Mouse (Mus musculus) intestine, embryonic 16.5 days (tissue): ENCODE measurements around the gene Angpt4. TPM values are rescaled to one million over a fixed set of nuclear protein-coding genes. Genes with fewer than 3 reads are reported as not detected.

Experiments used
- ATAC-seq: fragments of 200-750 bp; cut with Nextera tagmentation; 2 replicates; pipeline ENCODE4 v1.8.0; 2017; ENCODE audit warnings: moderate TSS enrichment, moderate library complexity
- H3K27ac ChIP-seq: fragments of 300-500 bp; sonication (generic); 2 replicates; pipeline ENCODE4 v1.5.1; 2014; ENCODE audit warnings: mild to moderate bottlenecking, low read length
- H3K27me3 ChIP-seq: fragments of 300-500 bp; sonication (generic); replicated peaks from 2 replicates; pipeline ENCODE4 v1.6.1; 2014; ENCODE audit warnings: low read length, control low read depth, mixed read lengths; ENCODE audit not compliant: control insufficient read depth, insufficient read depth
- H3K36me3 ChIP-seq: fragments of 300-500 bp; sonication (generic); 2 replicates; pipeline ENCODE4 v1.6.1; 2014; ENCODE audit warnings: low read length, control low read depth; ENCODE audit not compliant: control insufficient read depth, insufficient read depth
- H3K4me1 ChIP-seq: fragments of 300-500 bp; sonication (generic); 2 replicates; pipeline ENCODE4 v1.6.1; 2014; ENCODE audit warnings: low read length, control low read depth, mixed read lengths; ENCODE audit not compliant: control insufficient read depth, insufficient read depth
- H3K4me2 ChIP-seq: fragments of 300-500 bp; sonication (generic); 2 replicates; pipeline ENCODE4 v1.6.1; 2014; ENCODE audit warnings: low read depth, low read length, control low read depth
- H3K4me3 ChIP-seq: fragments of 300-500 bp; sonication (generic); 2 replicates; pipeline ENCODE4 v1.5.1; 2014; ENCODE audit warnings: mild to moderate bottlenecking, low read length
- H3K9ac ChIP-seq: fragments of 300-500 bp; sonication (generic); 2 replicates; pipeline ENCODE4 v1.6.1; 2014; ENCODE audit warnings: low read depth, low read length
- H3K9me3 ChIP-seq: fragments of 300-500 bp; sonication (generic); 2 replicates; pipeline ENCODE4 v1.6.1; 2016; ENCODE audit warnings: low read length, control low read depth; ENCODE audit not compliant: control insufficient read depth
- WGBS: fragments of 180-500 bp; shearing (Covaris S2); extraction: QIAGEN DNeasy Blood & Tissue Kit; methylation state at CpG from one replicate; pipeline ENCODE4 v1.1.7; 2014; 5-methylcytosine and 5-hydroxymethylcytosine counted together
- polyA plus RNA-seq: library from polyadenylated mRNA; unstranded; fragments of >200 nt; fragmentation: Nextera tagmentation; extraction: Ambion mirVana; gene quantifications from 2 replicates; pipeline ENCODE4 v1.2.1, GENCODE M21; 2015

Gene Angpt4
- 0.89 and 1.0 TPM in 2 replicates for polyA plus RNA-seq

GRCm38 (mm10) chr2:151910919-151911500, at the start of gene Angpt4:
Angpt4 (plus strand) TSS chr2:151911210.
- WGBS, result 45% methylated on average over 13 of the region's 13 CpGs
- ATAC-seq, result peak; percentile 61; the same call in 1 of the 2 replicates
- Histone ChIP-seq H3K4me3 (no peak within 1 kb of the TSS), H3K4me1 (peaks cover 16% of the 10 kb centered on the region), H3K9ac (0 out of 2 replicates have a peak within 1 kb of the TSS, but pooled peaks have one; percentile 2), H3K9me3 (no peaks in the 10 kb centered on the region), H3K4me2 (no peak within 1 kb of the TSS), H3K36me3 (no peaks in the 10 kb centered on the region), H3K27me3 (0 out of 2 replicates have a peak, but pooled peaks cover 3% of the 10 kb centered on the region), H3K27ac (peak within 1 kb of the TSS; percentile 43)

GRCm38 (mm10) chr2:151862257-151862810, 48.7 kb upstream of the Angpt4 start:
- Histone ChIP-seq H3K36me3 (no peaks in the 10 kb centered on the region), H3K4me3 (no peak overlapping the region), H3K4me1 (no peaks in the 10 kb centered on the region), H3K27ac (no peak overlapping the region), H3K27me3 (0 out of 2 replicates have a peak, but pooled peaks cover 3% of the 10 kb centered on the region), H3K9me3 (no peaks in the 10 kb centered on the region), H3K9ac (no peak overlapping the region), H3K4me2 (no peak overlapping the region)
- no peak for ATAC-seq
- 40% methylated on average over 5 of the region's 5 CpGs for WGBS

- Histone ChIP-seq H3K9ac (no peak overlapping the region), H3K27me3 (0 out of 2 replicates have a peak, but pooled peaks cover 3% of the 10 kb centered on the region)
- ATAC-seq, result no peak
Measured at GRCm38 (mm10) chr2:151864941-151865340, 46.1 kb upstream of the Angpt4 start.

GRCm38 (mm10) chr2:151866487-151866886, 44.5 kb upstream of the Angpt4 start:
- no peaks in the 10 kb centered on the region for H3K9me3 ChIP-seq
- ATAC-seq, result peak; percentile 62; the same call in 1 of the 2 replicates
- no peak overlapping the region for H3K4me2 ChIP-seq
- WGBS, result 30% methylated on average over 4 of the region's 4 CpGs
- no peak overlapping the region for H3K9ac ChIP-seq
- 0 out of 2 replicates have a peak, but pooled peaks cover 3% of the 10 kb centered on the region for H3K27me3 ChIP-seq
- no peak overlapping the region for H3K4me3 ChIP-seq
- H3K36me3 ChIP-seq, result no peaks in the 10 kb centered on the region
- H3K27ac ChIP-seq, result no peak overlapping the region
- H3K4me1 ChIP-seq, result no peaks in the 10 kb centered on the region

More at GRCm38 (mm10) chr2:151864941-151865340, 46.1 kb upstream of the Angpt4 start:
- no peaks in the 10 kb centered on the region for H3K36me3 ChIP-seq
- no peak overlapping the region for H3K4me2 ChIP-seq
- H3K4me3 ChIP-seq, result no peak overlapping the region
- H3K4me1 ChIP-seq, result no peaks in the 10 kb centered on the region
- H3K27ac ChIP-seq, result no peak overlapping the region
- 83% methylated on average over 6 of the region's 6 CpGs for WGBS
- H3K9me3 ChIP-seq, result no peaks in the 10 kb centered on the region

GRCm38 (mm10) chr2:151868196-151868595, 42.8 kb upstream of the Angpt4 start:
- WGBS, result 83% methylated on average over 8 of the region's 8 CpGs
- H3K9ac ChIP-seq, result no peak overlapping the region
- H3K4me3 ChIP-seq, result no peak overlapping the region
- H3K27ac ChIP-seq, result no peak overlapping the region
- 0 out of 2 replicates have a peak, but pooled peaks cover 3% of the 10 kb centered on the region for H3K27me3 ChIP-seq
- no peaks in the 10 kb centered on the region for H3K4me1 ChIP-seq
- no peak for ATAC-seq
- no peaks in the 10 kb centered on the region for H3K9me3 ChIP-seq
- H3K36me3 ChIP-seq, result no peaks in the 10 kb centered on the region
- no peak overlapping the region for H3K4me2 ChIP-seq

- H3K27me3 ChIP-seq, result no peaks in the 10 kb centered on the region
- H3K9me3 ChIP-seq, result no peaks in the 10 kb centered on the region
- H3K4me1 ChIP-seq, result no peaks in the 10 kb centered on the region
- no peak overlapping the region for H3K4me3 ChIP-seq
- no peak overlapping the region for H3K9ac ChIP-seq
- ATAC-seq, result no peak
- no peaks in the 10 kb centered on the region for H3K36me3 ChIP-seq
- no peak overlapping the region for H3K4me2 ChIP-seq
- H3K27ac ChIP-seq, result no peak overlapping the region
Measured at GRCm38 (mm10) chr2:151874551-151874950, 36.5 kb upstream of the Angpt4 start.

GRCm38 (mm10) chr2:151876012-151876485, 35.0 kb upstream of the Angpt4 start:
- 14% methylated on average over 8 of the region's 8 CpGs for WGBS

GRCm38 (mm10) chr2:151878645-151879044, 32.4 kb upstream of the Angpt4 start:
- H3K27me3 ChIP-seq, result no peaks in the 10 kb centered on the region
- H3K36me3 ChIP-seq, result no peaks in the 10 kb centered on the region
- WGBS, result 76% methylated on average over 3 of the region's 3 CpGs
- no peak overlapping the region for H3K27ac ChIP-seq
- H3K9me3 ChIP-seq, result no peaks in the 10 kb centered on the region
- no peak overlapping the region for H3K4me2 ChIP-seq
- no peak overlapping the region for H3K4me3 ChIP-seq
- no peak overlapping the region for H3K9ac ChIP-seq
- no peak for ATAC-seq
- no peaks in the 10 kb centered on the region for H3K4me1 ChIP-seq

More at GRCm38 (mm10) chr2:151876012-151876485, 35.0 kb upstream of the Angpt4 start:
- peak; percentile 75 for ATAC-seq
- Histone ChIP-seq H3K4me2 (no peak overlapping the region), H3K4me3 (no peak overlapping the region), H3K4me1 (no peaks in the 10 kb centered on the region), H3K36me3 (no peaks in the 10 kb centered on the region), H3K9me3 (no peaks in the 10 kb centered on the region), H3K27ac (no peak overlapping the region), H3K9ac (no peak overlapping the region), H3K27me3 (no peaks in the 10 kb centered on the region)

GRCm38 (mm10) chr2:151879760-151880159, 31.2 kb upstream of the Angpt4 start:
- Histone ChIP-seq H3K36me3 (no peaks in the 10 kb centered on the region), H3K4me3 (no peak overlapping the region), H3K27ac (no peak overlapping the region), H3K9ac (no peak overlapping the region), H3K4me1 (no peaks in the 10 kb centered on the region), H3K27me3 (no peaks in the 10 kb centered on the region), H3K4me2 (no peak overlapping the region), H3K9me3 (no peaks in the 10 kb centered on the region)
- no peak for ATAC-seq
- WGBS, result 53% methylated on average over 2 of the region's 2 CpGs
